Mouse (Mus musculus): Measurements from ENCODE around the gene Zfp708. TPM values are rescaled to one million over a fixed set of nuclear protein-coding genes. Genes with fewer than 3 reads are reported as not detected.
"Not testable (repeated sequence)": the region's sequence is repeated elsewhere in the genome, so short reads cannot be mapped to it uniquely, and the experiment has no call there.

Zfp708 gene
- total RNA-seq (2021), result 1 to 10 TPM; 1.2 to 1.9 TPM

- intact Hi-C loops (cut with DNase I), result no loop called here
- DNase-seq (ENCODE audit: low spot score), result no peak
These were observed at the start of gene Zfp708 for GRCm38 (mm10) chr13:67097876-67098275. Gene Zfp708, minus strand, starts transcription at chr13:67097976.

GRCm38 (mm10) chr13:67128038-67128721 is 30.4 kb upstream of the Zfp708 start:
- peak; percentile 53 for DNase-seq (ENCODE audit: low spot score)
- intact Hi-C loops (cut with DNase I), result loop anchor here (1.0 to 10.0 kb wide), 5 partner anchors 19 to 717 kb away; partner anchors contain the start of gene Zfp457

- intact Hi-C loops (cut with DNase I), result loop anchor here (10.0 kb wide), 2 partner anchors 137 to 717 kb away; no protein-coding TSS in a partner anchor
- DNase-seq (ENCODE audit: low spot score), result not testable (repeated sequence)
These were observed 29.7 kb upstream of the Zfp708 start for GRCm38 (mm10) chr13:67127507-67127906.

GRCm38 (mm10) chr13:67124460-67124859 is 26.7 kb upstream of the Zfp708 start:
- intact Hi-C loops (cut with DNase I), result loop anchor here (10.0 kb wide), 2 partner anchors 140 to 720 kb away; no protein-coding TSS in a partner anchor
- no peak for DNase-seq (ENCODE audit: low spot score)

GRCm38 (mm10) chr13:67121360-67121759 is 23.6 kb upstream of the Zfp708 start, which contains the start of gene Zfp759:
Gene Zfp759, plus strand, starts transcription at chr13:67121660.
- intact Hi-C loops (cut with DNase I), result loop anchor here (10.0 kb wide), 2 partner anchors 143 to 723 kb away; no protein-coding TSS in a partner anchor
- not testable (repeated sequence) for DNase-seq (ENCODE audit: low spot score)

GRCm38 (mm10) chr13:67116163-67116562 is 18.4 kb upstream of the Zfp708 start, which contains the start of gene Rslcan18:
Gene Rslcan18, minus strand, starts transcription at chr13:67116263.
- DNase-seq (ENCODE audit: low spot score); intact Hi-C loops (cut with DNase I): not testable (repeated sequence)

- DNase-seq (ENCODE audit: low spot score), result no peak
- intact Hi-C loops (cut with DNase I), result no loop called here
These were observed 15.5 kb upstream of the Zfp708 start for GRCm38 (mm10) chr13:67113287-67113686.

GRCm38 (mm10) chr13:67112096-67112495 is 14.3 kb upstream of the Zfp708 start:
- intact Hi-C loops (cut with DNase I), result no loop called here
- DNase-seq (ENCODE audit: low spot score), result no peak

GRCm38 (mm10) chr13:67108821-67109206 is 11.0 kb upstream of the Zfp708 start:
- DNase-seq (ENCODE audit: low spot score), result no peak
- intact Hi-C loops (cut with DNase I), result loop anchor here (1.0 to 10.0 kb wide), 4 partner anchors 19 to 446 kb away; partner anchors contain the start of gene Zfp748

- intact Hi-C loops (cut with DNase I), result loop anchor here (1.0 to 10.0 kb wide), 3 partner anchors 48 to 446 kb away; partner anchors contain the start of gene Zfp748
- peak; percentile 79 for DNase-seq (ENCODE audit: low spot score)
These were observed 10.5 kb upstream of the Zfp708 start, which contains the start of gene Gm28557 for GRCm38 (mm10) chr13:67108194-67108820. Gene Gm28557, minus strand, starts transcription at chr13:67108604.

- intact Hi-C loops (cut with DNase I), result loop anchor here (1.0 to 10.0 kb wide), 4 partner anchors 25 to 447 kb away; partner anchors contain the start of gene Zfp748
- DNase-seq (ENCODE audit: low spot score), result no peak
These were observed 9.9 kb upstream of the Zfp708 start for GRCm38 (mm10) chr13:67107681-67108080.

- intact Hi-C loops (cut with DNase I), result no loop called here
- no peak for DNase-seq (ENCODE audit: low spot score)
These were observed 7.6 kb downstream of the Zfp708 start for GRCm38 (mm10) chr13:67090154-67090553.

- DNase-seq (ENCODE audit: low spot score), result no peak
- intact Hi-C loops (cut with DNase I), result loop anchor here (2.0 kb wide), 2 partner anchors 19 to 25 kb away; no protein-coding TSS in a partner anchor
These were observed 15.8 kb downstream of the Zfp708 start for GRCm38 (mm10) chr13:67081946-67082345.

- intact Hi-C loops (cut with DNase I), result no loop called here
- peak; percentile 70 for DNase-seq (ENCODE audit: low spot score)
These were observed 16.5 kb downstream of the Zfp708 start for GRCm38 (mm10) chr13:67081142-67081713.

GRCm38 (mm10) chr13:67077244-67077643 is 20.5 kb downstream of the Zfp708 start:
- intact Hi-C loops (cut with DNase I), result no loop called here
- DNase-seq (ENCODE audit: low spot score), result no peak

GRCm38 (mm10) chr13:67072786-67073185 is 25.0 kb downstream of the Zfp708 start:
- intact Hi-C loops (cut with DNase I), result no loop called here
- no peak for DNase-seq (ENCODE audit: low spot score)

GRCm38 (mm10) chr13:67065386-67065785 is 32.4 kb downstream of the Zfp708 start:
- intact Hi-C loops (cut with DNase I), result loop anchor here (10.0 kb wide), 1 partner anchor 199 kb away; no protein-coding TSS in a partner anchor
- no peak for DNase-seq (ENCODE audit: low spot score)

GRCm38 (mm10) chr13:67062427-67062826 is 35.3 kb downstream of the Zfp708 start:
- intact Hi-C loops (cut with DNase I), result loop anchor here (2.0 to 10.0 kb wide), 5 partner anchors 20 to 490 kb away; partner anchors contain the start of genes Gm28044, Zfp748 and Zfp953
- DNase-seq (ENCODE audit: low spot score), result no peak

GRCm38 (mm10) chr13:67060786-67061358 is 36.9 kb downstream of the Zfp708 start, which contains the start of gene Zfp712:
Gene Zfp712, minus strand, starts transcription at chr13:67061170.
- intact Hi-C loops (cut with DNase I), result loop anchor here (1.0 to 10.0 kb wide), 5 partner anchors 47 to 491 kb away; partner anchors contain the start of genes Gm28044, Gm28557, Zfp748 and Zfp953
- DNase-seq (ENCODE audit: low spot score), result peak; percentile 82
